Mouse (Mus musculus) neural tube, embryonic 13.5 days (tissue): ENCODE measurements at regions not wholly inside any gene's neighbourhood (a gene's known extent, or its start where the extent isn't known, plus 50 kb on each side); places are given as distances from the start of the nearest gene placed in this dataset.
"Not testable (repeated sequence)": the region's sequence is repeated elsewhere in the genome, so short reads cannot be mapped to it uniquely, and the experiment has no call there.

Experiments
- ATAC-seq: fragments of 200-750 bp; cut with Nextera tagmentation; 2 replicates; pipeline ENCODE4 v1.8.0; 2017; ENCODE audit warnings: low read depth, mild to moderate bottlenecking, moderate TSS enrichment, moderate library complexity
- H3K27ac ChIP-seq: fragments of 300-500 bp; sonication (generic); replicated peaks from 2 replicates; pipeline ENCODE4 v1.5.1; 2015; ENCODE audit warnings: moderate library complexity, mild to moderate bottlenecking, inconsistent platforms
- H3K27me3 ChIP-seq: fragments of 300-500 bp; sonication (generic); 2 replicates; pipeline ENCODE4 v1.6.1; 2015; ENCODE audit warnings: mild to moderate bottlenecking, inconsistent platforms
- H3K36me3 ChIP-seq: fragments of 300-500 bp; sonication (generic); 2 replicates; pipeline ENCODE4 v1.6.1; 2015; ENCODE audit warnings: mild to moderate bottlenecking, inconsistent platforms
- H3K4me1 ChIP-seq: fragments of 300-500 bp; sonication (generic); replicated peaks from 2 replicates; pipeline ENCODE4 v1.6.1; 2015; ENCODE audit warnings: inconsistent platforms
- H3K4me2 ChIP-seq: fragments of 300-500 bp; sonication (generic); 2 replicates; pipeline ENCODE4 v1.6.1; 2015; ENCODE audit warnings: inconsistent platforms, mild to moderate bottlenecking, moderate library complexity
- H3K4me3 ChIP-seq: fragments of 300-500 bp; sonication (generic); 2 replicates; pipeline ENCODE4 v1.5.1; 2015; ENCODE audit warnings: mild to moderate bottlenecking, inconsistent platforms
- H3K9ac ChIP-seq: fragments of 300-500 bp; sonication (generic); 2 replicates; pipeline ENCODE4 v1.6.1; 2015; ENCODE audit warnings: moderate library complexity, mild to moderate bottlenecking, inconsistent platforms
- H3K9me3 ChIP-seq: fragments of 300-500 bp; sonication (generic); 2 replicates; pipeline ENCODE4 v1.6.1; 2016; ENCODE audit warnings: inconsistent platforms
- WGBS: fragments of 180-500 bp; shearing (Covaris S2); methylation state at CpG from one replicate; pipeline ENCODE4 v1.1.7; 2015; 5-methylcytosine and 5-hydroxymethylcytosine counted together

GRCm38 (mm10) chr16:86454031-86454430 lies 552.4 kb upstream of the Adamts5 start:
- ATAC-seq, result no peak
- Histone ChIP-seq H3K4me1 (no peaks in the 10 kb centered on the region), H3K9me3 (no peaks in the 10 kb centered on the region), H3K4me3 (no peak overlapping the region), H3K36me3 (no peaks in the 10 kb centered on the region), H3K4me2 (no peak overlapping the region), H3K27me3 (no peaks in the 10 kb centered on the region), H3K27ac (no peak overlapping the region), H3K9ac (no peak overlapping the region)

- Histone ChIP-seq H3K27me3 (no peaks in the 10 kb centered on the region), H3K9ac (no peak overlapping the region), H3K9me3 (no peaks in the 10 kb centered on the region), H3K27ac (no peak overlapping the region), H3K4me1 (no peaks in the 10 kb centered on the region), H3K4me3 (no peak overlapping the region), H3K4me2 (no peak overlapping the region), H3K36me3 (no peaks in the 10 kb centered on the region)
- WGBS, result 23% methylated on average over 1 of the region's 1 CpGs
- no peak for ATAC-seq
These were observed 547.0 kb upstream of the Adamts5 start for GRCm38 (mm10) chr16:86448478-86449160.

- WGBS, result 13% methylated on average over 5 of the region's 5 CpGs
- not testable (repeated sequence) for H3K9ac ChIP-seq, H3K4me1 ChIP-seq, H3K27ac ChIP-seq, H3K9me3 ChIP-seq, H3K27me3 ChIP-seq, H3K4me2 ChIP-seq, H3K4me3 ChIP-seq, H3K36me3 ChIP-seq
- ATAC-seq, result peak; percentile 71; the same call in 1 of the 2 replicates
These were observed 517.8 kb upstream of the Adamts5 start for GRCm38 (mm10) chr16:86419458-86419857.

- Histone ChIP-seq H3K4me2 (no peak overlapping the region), H3K36me3 (no peaks in the 10 kb centered on the region), H3K4me1 (no peaks in the 10 kb centered on the region), H3K9me3 (no peaks in the 10 kb centered on the region), H3K27me3 (no peaks in the 10 kb centered on the region), H3K4me3 (no peak overlapping the region), H3K9ac (no peak overlapping the region), H3K27ac (no peak overlapping the region)
- WGBS, result 74% methylated on average over 2 of the region's 2 CpGs
- no peak for ATAC-seq
These were observed 502.7 kb upstream of the Adamts5 start for GRCm38 (mm10) chr16:86404309-86404708.

- ATAC-seq, result no peak
These were observed 499.8 kb upstream of the Adamts5 start for GRCm38 (mm10) chr16:86401381-86401780.

GRCm38 (mm10) chr16:86399288-86399687 lies 497.7 kb upstream of the Adamts5 start:
- no peak for ATAC-seq
- Histone ChIP-seq H3K4me3 (no peak overlapping the region), H3K36me3 (no peaks in the 10 kb centered on the region), H3K9ac (no peak overlapping the region), H3K4me1 (no peaks in the 10 kb centered on the region), H3K4me2 (no peak overlapping the region), H3K9me3 (no peaks in the 10 kb centered on the region), H3K27me3 (no peaks in the 10 kb centered on the region), H3K27ac (no peak overlapping the region)
- WGBS, result 81% methylated on average over 1 of the region's 1 CpGs

More at GRCm38 (mm10) chr16:86401381-86401780, 499.8 kb upstream of the Adamts5 start:
- no peak overlapping the region for H3K4me3 ChIP-seq
- H3K4me1 ChIP-seq, result no peaks in the 10 kb centered on the region
- no peaks in the 10 kb centered on the region for H3K27me3 ChIP-seq
- no peaks in the 10 kb centered on the region for H3K36me3 ChIP-seq
- 54% methylated on average over 1 of the region's 1 CpGs for WGBS
- H3K27ac ChIP-seq, result no peak overlapping the region
- no peak overlapping the region for H3K9ac ChIP-seq
- no peak overlapping the region for H3K4me2 ChIP-seq
- H3K9me3 ChIP-seq, result no peaks in the 10 kb centered on the region

GRCm38 (mm10) chr16:86397521-86397920 lies 495.9 kb upstream of the Adamts5 start:
- Histone ChIP-seq H3K4me3 (no peak overlapping the region), H3K9ac (no peak overlapping the region), H3K27me3 (no peaks in the 10 kb centered on the region), H3K9me3 (no peaks in the 10 kb centered on the region), H3K27ac (no peak overlapping the region), H3K36me3 (no peaks in the 10 kb centered on the region), H3K4me1 (no peaks in the 10 kb centered on the region), H3K4me2 (no peak overlapping the region)
- WGBS, result 86% methylated on average over 2 of the region's 2 CpGs
- no peak for ATAC-seq

GRCm38 (mm10) chr16:86389063-86389723 lies 487.6 kb upstream of the Adamts5 start:
- ATAC-seq, result no peak
- WGBS, result 86% methylated on average over 3 of the region's 3 CpGs
- Histone ChIP-seq H3K27ac (no peak overlapping the region), H3K9me3 (no peaks in the 10 kb centered on the region), H3K4me2 (no peak overlapping the region), H3K27me3 (no peaks in the 10 kb centered on the region), H3K4me1 (no peaks in the 10 kb centered on the region), H3K36me3 (no peaks in the 10 kb centered on the region), H3K9ac (no peak overlapping the region), H3K4me3 (no peak overlapping the region)

- no peak overlapping the region for H3K9ac ChIP-seq
- H3K4me2 ChIP-seq, result no peak overlapping the region
- H3K9me3 ChIP-seq, result no peaks in the 10 kb centered on the region
- no peak overlapping the region for H3K27ac ChIP-seq
- no peaks in the 10 kb centered on the region for H3K36me3 ChIP-seq
- H3K27me3 ChIP-seq, result no peaks in the 10 kb centered on the region
- WGBS, result 93% methylated on average over 1 of the region's 1 CpGs
- no peaks in the 10 kb centered on the region for H3K4me1 ChIP-seq
- no peak overlapping the region for H3K4me3 ChIP-seq
- no peak for ATAC-seq
These were observed 486.5 kb upstream of the Adamts5 start for GRCm38 (mm10) chr16:86388128-86388527.

- no peak overlapping the region for H3K4me3 ChIP-seq
- H3K9me3 ChIP-seq, result no peaks in the 10 kb centered on the region
- H3K36me3 ChIP-seq, result no peaks in the 10 kb centered on the region
- H3K9ac ChIP-seq, result no peak overlapping the region
- no peaks in the 10 kb centered on the region for H3K27me3 ChIP-seq
- no peak overlapping the region for H3K4me2 ChIP-seq
- no peak overlapping the region for H3K27ac ChIP-seq
- no peak for ATAC-seq
- no peaks in the 10 kb centered on the region for H3K4me1 ChIP-seq
- 49% methylated on average over 3 of the region's 3 CpGs for WGBS
These were observed 476.4 kb upstream of the Adamts5 start for GRCm38 (mm10) chr16:86377991-86378390.

GRCm38 (mm10) chr16:86371652-86372051 lies 470.0 kb upstream of the Adamts5 start:
- Histone ChIP-seq H3K36me3 (no peaks in the 10 kb centered on the region), H3K4me1 (no peaks in the 10 kb centered on the region), H3K4me2 (no peak overlapping the region), H3K9me3 (no peaks in the 10 kb centered on the region), H3K4me3 (no peak overlapping the region), H3K9ac (no peak overlapping the region), H3K27me3 (no peaks in the 10 kb centered on the region), H3K27ac (no peak overlapping the region)
- no peak for ATAC-seq
- 77% methylated on average over 4 of the region's 4 CpGs for WGBS

GRCm38 (mm10) chr16:86368449-86368848 lies 466.8 kb upstream of the Adamts5 start:
- 66% methylated on average over 5 of the region's 5 CpGs for WGBS
- Histone ChIP-seq H3K27me3 (no peaks in the 10 kb centered on the region), H3K4me3 (no peak overlapping the region), H3K9me3 (no peaks in the 10 kb centered on the region), H3K36me3 (no peaks in the 10 kb centered on the region), H3K27ac (no peak overlapping the region), H3K4me1 (no peaks in the 10 kb centered on the region), H3K9ac (no peak overlapping the region), H3K4me2 (no peak overlapping the region)
- ATAC-seq, result no peak

GRCm38 (mm10) chr16:86366197-86366596 lies 464.6 kb upstream of the Adamts5 start:
- H3K4me1 ChIP-seq, result no peaks in the 10 kb centered on the region
- no peak for ATAC-seq
- H3K36me3 ChIP-seq, result no peaks in the 10 kb centered on the region
- H3K27me3 ChIP-seq, result no peaks in the 10 kb centered on the region
- no peak overlapping the region for H3K4me3 ChIP-seq
- no peak overlapping the region for H3K27ac ChIP-seq
- H3K9me3 ChIP-seq, result no peaks in the 10 kb centered on the region
- 92% methylated on average over 1 of the region's 1 CpGs for WGBS
- H3K9ac ChIP-seq, result no peak overlapping the region
- no peak overlapping the region for H3K4me2 ChIP-seq
